Mouse (Mus musculus): ENCODE results near the gene Tmem139. TPM values are rescaled to one million over a fixed set of nuclear protein-coding genes. Genes with fewer than 3 reads are reported as not detected.
A peak's percentile ranks its signal among the peaks of the same experiment; 100 is the strongest.

Gene Tmem139
- total and polyA plus RNA-seq, 2 experiments from 2014 or later, result 0.14 TPM; not detected in 1

GRCm38 (mm10) chr6:42251791-42252190, 10.0 kb upstream of the Tmem139 start:
- H3K9me3 ChIP-seq (ENCODE audit: low read length), result no peaks in the 10 kb centered on the region
- WGBS, result 87% methylated on average over 4 of the region's 4 CpGs
- no peaks in the 10 kb centered on the region for H3K4me1 ChIP-seq (ENCODE audit: insufficient read depth, low read length)
- DNase-seq (ENCODE audit: low spot score) (no peak), ATAC-seq (ENCODE audit: low FRiP score) (no peak)
- H3K4me3 ChIP-seq (ENCODE audit: low read depth, low read length), result no peak overlapping the region
- no peak overlapping the region for H3K9ac ChIP-seq (replicated peaks; ENCODE audit: low read length, poor library complexity, severe bottlenecking)
- no peaks in the 10 kb centered on the region for H3K27me3 ChIP-seq (ENCODE audit: insufficient read depth, low read length)
- no peak overlapping the region for H3K27ac ChIP-seq (ENCODE audit: low read depth, low read length)
- no peak overlapping the region for H3K4me2 ChIP-seq (ENCODE audit: low read depth, low read length, poor library complexity, severe bottlenecking)
- TF ChIP-seq CTCF (IDR thresholded peaks at IDR 0.05), result no peak
- H3K36me3 ChIP-seq (ENCODE audit: insufficient read depth, low read length), result no peaks in the 10 kb centered on the region

- no peaks in the 10 kb centered on the region for H3K27me3 ChIP-seq (ENCODE audit: insufficient read depth, low read length)
- H3K4me1 ChIP-seq (ENCODE audit: insufficient read depth, low read length), result no peaks in the 10 kb centered on the region
- 83% methylated on average over 2 of the region's 2 CpGs for WGBS
- no peak overlapping the region for H3K9ac ChIP-seq (replicated peaks; ENCODE audit: low read length, poor library complexity, severe bottlenecking)
- no peaks in the 10 kb centered on the region for H3K9me3 ChIP-seq (ENCODE audit: low read length)
- H3K36me3 ChIP-seq (ENCODE audit: insufficient read depth, low read length), result no peaks in the 10 kb centered on the region
- no peak overlapping the region for H3K4me3 ChIP-seq (ENCODE audit: low read depth, low read length)
- no peak for TF ChIP-seq CTCF (IDR thresholded peaks at IDR 0.05)
- ATAC-seq (ENCODE audit: low FRiP score) (no peak), DNase-seq (ENCODE audit: low spot score) (no peak)
- no peak overlapping the region for H3K27ac ChIP-seq (ENCODE audit: low read depth, low read length)
- no peak overlapping the region for H3K4me2 ChIP-seq (ENCODE audit: low read depth, low read length, poor library complexity, severe bottlenecking)
These were observed 8.7 kb upstream of the Tmem139 start for GRCm38 (mm10) chr6:42253103-42253502.

- Histone ChIP-seq H3K27me3 (ENCODE audit: insufficient read depth, low read length) (no peaks in the 10 kb centered on the region), H3K27ac (ENCODE audit: low read depth, low read length) (no peak overlapping the region), H3K4me1 (ENCODE audit: insufficient read depth, low read length) (no peaks in the 10 kb centered on the region), H3K4me2 (ENCODE audit: low read depth, low read length, poor library complexity, severe bottlenecking) (no peak overlapping the region), H3K36me3 (ENCODE audit: insufficient read depth, low read length) (no peaks in the 10 kb centered on the region), H3K4me3 (ENCODE audit: low read depth, low read length) (no peak overlapping the region), H3K9me3 (ENCODE audit: low read length) (no peaks in the 10 kb centered on the region), H3K9ac (replicated peaks; ENCODE audit: low read length, poor library complexity, severe bottlenecking) (no peak overlapping the region)
- 20% methylated on average over 11 of the region's 11 CpGs for WGBS
- ATAC-seq (ENCODE audit: low FRiP score) (no peak), DNase-seq (ENCODE audit: low spot score) (peak; percentile 55)
- TF ChIP-seq CTCF (IDR thresholded peaks at IDR 0.05), result peak; percentile 69
These were observed 4.4 kb upstream of the Tmem139 start for GRCm38 (mm10) chr6:42257303-42257863.

GRCm38 (mm10) chr6:42260430-42260829, 1.3 kb upstream of the Tmem139 start:
- Histone ChIP-seq H3K27me3 (ENCODE audit: insufficient read depth, low read length) (no peaks in the 10 kb centered on the region), H3K4me1 (ENCODE audit: insufficient read depth, low read length) (no peaks in the 10 kb centered on the region), H3K4me2 (ENCODE audit: low read depth, low read length, poor library complexity, severe bottlenecking) (no peak overlapping the region), H3K27ac (ENCODE audit: low read depth, low read length) (no peak overlapping the region), H3K4me3 (ENCODE audit: low read depth, low read length) (no peak overlapping the region), H3K36me3 (ENCODE audit: insufficient read depth, low read length) (no peaks in the 10 kb centered on the region), H3K9ac (replicated peaks; ENCODE audit: low read length, poor library complexity, severe bottlenecking) (no peak overlapping the region), H3K9me3 (ENCODE audit: low read length) (no peaks in the 10 kb centered on the region)
- ATAC-seq (ENCODE audit: low FRiP score) (no peak), DNase-seq (ENCODE audit: low spot score) (no peak)
- 80% methylated on average over 6 of the region's 6 CpGs for WGBS
- TF ChIP-seq CTCF (IDR thresholded peaks at IDR 0.05), result no peak

GRCm38 (mm10) chr6:42264626-42265312, 3.0 kb downstream of the Tmem139 start, which contains the start of gene Casp2:
Gene Casp2 (plus strand): TSS chr6:42264985.
- ATAC-seq (ENCODE audit: low FRiP score), result peak; percentile 100
- Histone ChIP-seq H3K4me3 (ENCODE audit: low read depth, low read length) (peak within 1 kb of the TSS; percentile 95), H3K27ac (ENCODE audit: low read depth, low read length) (peak within 1 kb of the TSS; percentile 84), H3K27me3 (ENCODE audit: insufficient read depth, low read length) (no peaks in the 10 kb centered on the region), H3K4me2 (ENCODE audit: low read depth, low read length, poor library complexity, severe bottlenecking) (peak within 1 kb of the TSS; percentile 83), H3K9ac (replicated peaks; ENCODE audit: low read length, poor library complexity, severe bottlenecking) (peak within 1 kb of the TSS; percentile 79), H3K36me3 (ENCODE audit: insufficient read depth, low read length) (peaks cover 18% of the 10 kb centered on the region), H3K9me3 (ENCODE audit: low read length) (no peaks in the 10 kb centered on the region), H3K4me1 (ENCODE audit: insufficient read depth, low read length) (no peaks in the 10 kb centered on the region; the same call in 1 of the 2 replicates)
- WGBS, result under 1% methylated on average over 50 of the region's 51 CpGs
- peak; percentile 100 for DNase-seq (ENCODE audit: low spot score)
- TF ChIP-seq CTCF (IDR thresholded peaks at IDR 0.05), result peak; percentile 94
